Mouse (Mus musculus) lung, postnatal 0 days (tissue): ENCODE results near the gene Gm20388. TPM values are rescaled to one million over a fixed set of nuclear protein-coding genes. Genes with fewer than 3 reads are reported as not detected.

Source experiments
- ATAC-seq: fragments of 200-750 bp; cut with Nextera tagmentation; 2 replicates; pipeline ENCODE4 v1.8.0; 2017; ENCODE audit warnings: moderate library complexity
- DNase-seq: peaks from one replicate; pipeline ENCODE4 v3.0.0-alpha.2; 2016; ENCODE audit warnings: low spot score
- H3K27ac ChIP-seq: fragments of 300-500 bp; sonication (generic); 2 replicates; pipeline ENCODE4 v1.5.1; 2014; ENCODE audit warnings: antibody characterized with exemption, mild to moderate bottlenecking, low read length, mixed read lengths
- H3K27me3 ChIP-seq: fragments of 300-500 bp; sonication (generic); replicated peaks from 2 replicates; pipeline ENCODE4 v1.6.1; 2014; ENCODE audit warnings: low read length, mixed read lengths; ENCODE audit not compliant: insufficient read depth
- H3K36me3 ChIP-seq: fragments of 300-500 bp; sonication (generic); 2 replicates; pipeline ENCODE4 v1.6.1; 2014; ENCODE audit warnings: low read length, mixed read lengths; ENCODE audit not compliant: insufficient read depth
- H3K4me1 ChIP-seq: fragments of 300-500 bp; sonication (generic); 2 replicates; pipeline ENCODE4 v1.6.1; 2014; ENCODE audit warnings: antibody characterized with exemption, low read depth, low read length, mixed read lengths; ENCODE audit not compliant: insufficient read depth
- H3K4me2 ChIP-seq: fragments of 300-500 bp; sonication (generic); replicated peaks from 2 replicates; pipeline ENCODE4 v1.6.1; 2014; ENCODE audit warnings: low read depth, mild to moderate bottlenecking, low read length, moderate library complexity, mixed read lengths
- H3K4me3 ChIP-seq: fragments of 300-500 bp; sonication (generic); 2 replicates; pipeline ENCODE4 v1.5.1; 2014; ENCODE audit warnings: low read depth, low read length
- H3K9ac ChIP-seq: fragments of 300-500 bp; sonication (generic); replicated peaks from 2 replicates; pipeline ENCODE4 v1.6.1; 2014; ENCODE audit warnings: low read depth, mild to moderate bottlenecking
- H3K9me3 ChIP-seq: fragments of 300-500 bp; sonication (generic); 2 replicates; pipeline ENCODE4 v1.6.1; 2016; ENCODE audit warnings: low read length, mixed read lengths
- CTCF ChIP-seq: IDR thresholded peaks from 2 replicates; pipeline ENCODE4 v1.5.1; 2016; ENCODE audit warnings: antibody characterized with exemption, mild to moderate bottlenecking
- EP300 ChIP-seq: IDR thresholded peaks from 2 replicates; pipeline ENCODE4 v1.6.1; 2016; ENCODE audit warnings: antibody characterized with exemption, mild to moderate bottlenecking, control low read depth
- WGBS: fragments of 180-500 bp; shearing (Covaris S2); extraction: QIAGEN DNeasy Blood & Tissue Kit; methylation state at CpG from one replicate; pipeline ENCODE4 v1.1.7; 2014; 5-methylcytosine and 5-hydroxymethylcytosine counted together
- polyA plus RNA-seq: library from polyadenylated mRNA; unstranded; fragments of >200 nt; fragmentation: Nextera tagmentation; extraction: Ambion mirVana; gene quantifications from 2 replicates; pipeline ENCODE4 v1.2.1, GENCODE M21; 2015

Gm20388 gene
- polyA plus RNA-seq, 1 experiment from 2014 or later = not detected

DNA sequence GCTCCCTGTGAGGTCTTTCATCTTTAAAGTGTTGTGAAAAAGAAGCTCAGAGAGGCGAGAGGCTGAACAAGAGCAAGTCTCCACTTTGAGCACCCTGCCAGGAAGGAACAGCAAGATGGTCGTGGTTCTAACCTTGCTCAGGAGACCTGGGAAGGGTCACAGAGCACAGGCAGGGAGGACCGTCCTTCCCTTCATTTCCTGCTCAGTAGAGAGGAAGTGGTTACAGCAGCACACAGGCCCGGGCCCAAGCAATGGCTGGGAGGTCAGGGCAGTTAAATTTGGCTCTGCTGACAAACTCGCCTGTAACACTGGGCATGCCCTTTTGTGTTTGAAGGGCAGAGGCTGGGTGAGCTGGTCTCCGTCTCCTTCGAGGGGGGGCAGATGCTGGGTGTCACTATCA, 914.0 kb downstream of the Gm20388 start:
- H3K4me3 ChIP-seq = no peak overlapping the region
- no peak overlapping the region for H3K4me2 ChIP-seq
- H3K4me1 ChIP-seq = no peaks in the 10 kb centered on the region
- H3K36me3 ChIP-seq = no peaks in the 10 kb centered on the region
- 43% methylated on average over 7 of the region's 7 CpGs for WGBS
- ATAC-seq = no peak
- TF ChIP-seq EP300 (no peak), CTCF (no peak)
- H3K9me3 ChIP-seq = no peaks in the 10 kb centered on the region
- no peak for DNase-seq
- no peak overlapping the region for H3K27ac ChIP-seq
- H3K9ac ChIP-seq = no peak overlapping the region
- H3K27me3 ChIP-seq = no peaks in the 10 kb centered on the region

DNA sequence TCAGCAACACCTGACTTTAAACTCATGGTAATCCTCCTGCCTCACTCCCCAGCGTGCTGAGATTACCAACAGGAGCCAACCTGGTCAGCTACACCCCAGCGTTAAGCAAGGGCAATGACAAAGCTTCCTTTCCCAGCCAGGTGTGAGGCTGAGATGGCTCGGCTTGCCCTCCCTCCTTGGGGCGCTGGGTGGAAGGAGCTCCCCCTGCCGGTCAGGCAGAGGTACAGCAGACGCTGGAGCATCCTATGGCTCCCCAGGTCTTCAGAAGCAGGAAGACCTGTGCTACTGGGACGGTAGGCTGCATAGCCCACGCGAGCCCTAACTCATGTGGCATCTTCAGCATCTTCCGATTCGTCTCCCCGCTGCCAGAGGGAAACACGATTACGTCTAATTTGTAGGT, 917.6 kb downstream of the Gm20388 start:
- H3K4me1 ChIP-seq = no peaks in the 10 kb centered on the region
- H3K27me3 ChIP-seq = no peaks in the 10 kb centered on the region
- no peak for TF ChIP-seq EP300
- peak; percentile 96 for TF ChIP-seq CTCF
- H3K9ac ChIP-seq = no peak overlapping the region
- ATAC-seq = no peak
- H3K4me2 ChIP-seq = no peak overlapping the region
- DNase-seq = no peak
- H3K27ac ChIP-seq = no peak overlapping the region
- no peak overlapping the region for H3K4me3 ChIP-seq
- WGBS = 27% methylated on average over 14 of the region's 14 CpGs
- H3K36me3 ChIP-seq = no peaks in the 10 kb centered on the region
- no peaks in the 10 kb centered on the region for H3K9me3 ChIP-seq

DNA sequence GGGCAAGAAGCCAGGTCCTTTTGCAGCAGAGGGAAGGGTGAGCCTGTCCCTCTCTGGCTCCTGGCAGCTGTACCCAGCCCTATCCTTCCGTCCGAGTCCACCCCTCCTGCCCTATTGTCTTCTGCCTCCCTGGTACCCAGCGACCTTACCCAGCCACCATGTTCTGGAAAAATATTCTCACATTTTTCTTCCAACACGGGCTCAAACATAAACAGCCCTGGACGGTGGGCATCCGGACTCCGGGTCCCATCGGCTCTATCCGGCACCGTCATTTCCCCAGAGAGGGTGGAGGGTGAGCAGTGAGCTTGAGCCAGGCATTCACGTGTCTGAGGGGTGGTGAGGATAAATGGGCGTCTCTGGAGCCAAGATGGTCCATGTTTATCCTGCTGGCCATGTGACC, 920.0 kb downstream of the Gm20388 start:
- peak; percentile 81 for DNase-seq
- no peak overlapping the region for H3K4me2 ChIP-seq

DNA sequence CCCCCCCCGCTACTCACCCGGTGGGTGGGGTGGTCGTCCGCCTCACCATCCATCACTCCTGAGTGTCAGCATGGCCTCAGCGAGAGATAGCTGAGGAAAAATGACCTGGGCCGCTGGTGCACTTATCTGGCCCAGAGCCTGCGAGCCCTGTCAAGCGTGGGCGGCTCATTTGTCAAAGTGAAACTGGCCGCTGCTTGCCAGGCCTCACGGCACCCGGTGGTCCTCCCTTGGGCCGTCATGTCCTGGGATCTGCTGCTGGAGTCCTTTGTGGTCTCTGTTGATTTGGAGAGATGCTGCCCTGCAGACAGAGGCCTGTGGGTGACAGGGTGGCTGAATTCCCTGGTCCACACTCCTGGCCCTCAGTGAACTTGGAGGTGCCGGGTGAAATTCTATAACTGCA, 921.4 kb downstream of the Gm20388 start:
- Histone ChIP-seq H3K9me3 (no peaks in the 10 kb centered on the region), H3K4me3 (no peak overlapping the region), H3K27me3 (no peaks in the 10 kb centered on the region), H3K9ac (no peak overlapping the region), H3K4me2 (peak overlapping the region; percentile 40), H3K36me3 (no peaks in the 10 kb centered on the region), H3K4me1 (no peaks in the 10 kb centered on the region), H3K27ac (peak overlapping the region; percentile 62; the same call in 1 of the 2 replicates)
- peak; percentile 40; the same call in 1 of the 2 replicates for TF ChIP-seq EP300
- TF ChIP-seq CTCF = no peak
- ATAC-seq (peak; percentile 41), DNase-seq (peak; percentile 61)
- 3% methylated on average over 10 of the region's 14 CpGs for WGBS

More for the DNA sequence above, 920.0 kb downstream of the Gm20388 start:
- no peaks in the 10 kb centered on the region for H3K27me3 ChIP-seq
- peak; percentile 93 for ATAC-seq
- no peaks in the 10 kb centered on the region for H3K36me3 ChIP-seq
- TF ChIP-seq EP300 (peak; percentile 99), CTCF (no peak)
- 43% methylated on average over 12 of the region's 12 CpGs for WGBS
- peak overlapping the region; percentile 34 for H3K27ac ChIP-seq
- no peak overlapping the region for H3K4me3 ChIP-seq
- no peak overlapping the region for H3K9ac ChIP-seq
- no peaks in the 10 kb centered on the region for H3K9me3 ChIP-seq
- H3K4me1 ChIP-seq = no peaks in the 10 kb centered on the region

DNA sequence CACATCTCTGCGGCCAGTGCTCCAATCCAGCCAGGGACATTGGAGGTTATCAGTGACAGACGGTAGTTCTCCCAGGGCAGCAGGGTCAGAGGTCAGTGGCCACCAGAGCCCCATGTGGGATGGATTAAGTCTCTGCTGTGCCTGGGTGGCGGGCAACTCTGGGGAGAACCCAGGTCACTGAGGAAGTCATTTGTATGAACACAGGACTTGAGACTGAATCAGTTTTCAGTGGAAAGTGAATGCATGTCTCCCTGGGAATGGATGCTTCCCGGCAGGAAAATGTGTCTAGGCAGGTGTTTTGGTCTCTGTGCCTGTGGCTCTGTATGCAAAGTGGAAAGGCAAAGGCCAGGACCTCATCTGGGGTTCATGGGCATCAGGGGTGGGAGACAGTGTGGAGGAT, 922.6 kb downstream of the Gm20388 start:
- no peak for ATAC-seq
- Histone ChIP-seq H3K4me1 (no peaks in the 10 kb centered on the region), H3K27me3 (no peaks in the 10 kb centered on the region), H3K9ac (no peak overlapping the region), H3K9me3 (no peaks in the 10 kb centered on the region), H3K4me3 (no peak overlapping the region), H3K4me2 (no peak overlapping the region), H3K27ac (no peak overlapping the region), H3K36me3 (no peaks in the 10 kb centered on the region)
- 51% methylated on average over 4 of the region's 4 CpGs for WGBS
- TF ChIP-seq EP300 = no peak
- TF ChIP-seq CTCF = no peak
- DNase-seq = no peak

DNA sequence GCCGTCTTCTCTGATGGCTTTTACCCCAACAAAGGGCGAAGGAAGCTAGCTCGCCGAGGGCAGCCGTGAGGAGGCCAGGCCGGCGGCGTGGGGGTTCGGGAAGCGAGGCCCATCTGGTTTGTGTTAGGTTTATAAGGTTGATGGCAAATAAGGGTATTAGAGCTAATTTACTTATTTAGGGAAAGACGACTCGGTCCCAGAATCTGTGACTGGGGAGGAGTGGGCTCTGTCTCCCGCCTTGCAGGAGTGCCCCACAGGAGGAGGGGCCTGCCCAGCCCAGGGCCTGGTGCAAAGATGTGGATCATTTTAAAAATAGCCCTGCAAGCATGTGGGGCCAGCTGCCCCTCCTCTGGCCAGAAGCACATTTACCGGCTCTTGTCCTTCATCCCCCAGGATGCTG, 928.4 kb downstream of the Gm20388 start:
- Histone ChIP-seq H3K9ac (no peak overlapping the region), H3K4me1 (no peaks in the 10 kb centered on the region), H3K36me3 (no peaks in the 10 kb centered on the region), H3K4me2 (no peak overlapping the region), H3K27me3 (no peaks in the 10 kb centered on the region), H3K27ac (no peak overlapping the region), H3K4me3 (no peak overlapping the region), H3K9me3 (no peaks in the 10 kb centered on the region)
- DNase-seq = no peak
- 82% methylated on average over 14 of the region's 14 CpGs for WGBS
- TF ChIP-seq CTCF (no peak), EP300 (no peak)
- ATAC-seq = no peak

DNA sequence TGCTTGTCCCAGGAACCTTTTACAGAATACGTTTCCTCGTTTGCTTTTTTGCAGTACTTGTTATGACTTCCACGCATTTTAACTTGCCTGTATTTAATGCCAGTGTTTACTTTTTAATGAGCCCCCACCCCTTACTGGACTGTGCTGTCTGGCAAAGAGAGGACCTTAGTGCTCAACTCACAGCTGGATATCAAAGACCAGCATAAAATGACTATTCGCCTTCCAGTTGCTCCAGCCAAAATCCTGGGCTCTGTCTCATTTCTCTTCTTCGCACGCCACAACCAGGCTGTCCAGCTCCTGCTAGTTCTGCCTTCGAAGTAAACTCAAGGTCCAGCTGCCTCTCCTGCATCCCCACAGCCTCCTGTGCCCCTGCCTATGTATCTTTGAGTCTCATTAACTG, 932.4 kb downstream of the Gm20388 start:
- Histone ChIP-seq H3K27me3 (no peaks in the 10 kb centered on the region), H3K4me3 (no peak overlapping the region), H3K27ac (no peak overlapping the region), H3K9ac (no peak overlapping the region), H3K4me1 (no peaks in the 10 kb centered on the region), H3K36me3 (no peaks in the 10 kb centered on the region), H3K9me3 (no peaks in the 10 kb centered on the region), H3K4me2 (no peak overlapping the region)
- ATAC-seq (no peak), DNase-seq (no peak)
- TF ChIP-seq CTCF (no peak), EP300 (no peak)
- WGBS = 44% methylated on average over 7 of the region's 7 CpGs
